Mouse (Mus musculus) intestine, embryonic 16.5 days (tissue): ENCODE measurements around the gene Pi16. TPM values are rescaled to one million over a fixed set of nuclear protein-coding genes. Genes with fewer than 3 reads are reported as not detected.
"Not testable (repeated sequence)": the region's sequence is repeated elsewhere in the genome, so short reads cannot be mapped to it uniquely, and the experiment has no call there.

ENCODE experiments used
- ATAC-seq: fragments of 200-750 bp; cut with Nextera tagmentation; 2 replicates; pipeline ENCODE4 v1.8.0; 2017; ENCODE audit warnings: moderate TSS enrichment, moderate library complexity
- H3K27ac ChIP-seq: fragments of 300-500 bp; sonication (generic); 2 replicates; pipeline ENCODE4 v1.5.1; 2014; ENCODE audit warnings: mild to moderate bottlenecking, low read length
- H3K27me3 ChIP-seq: fragments of 300-500 bp; sonication (generic); replicated peaks from 2 replicates; pipeline ENCODE4 v1.6.1; 2014; ENCODE audit warnings: low read length, control low read depth, mixed read lengths; ENCODE audit not compliant: control insufficient read depth, insufficient read depth
- H3K36me3 ChIP-seq: fragments of 300-500 bp; sonication (generic); 2 replicates; pipeline ENCODE4 v1.6.1; 2014; ENCODE audit warnings: low read length, control low read depth; ENCODE audit not compliant: control insufficient read depth, insufficient read depth
- H3K4me1 ChIP-seq: fragments of 300-500 bp; sonication (generic); 2 replicates; pipeline ENCODE4 v1.6.1; 2014; ENCODE audit warnings: low read length, control low read depth, mixed read lengths; ENCODE audit not compliant: control insufficient read depth, insufficient read depth
- H3K4me2 ChIP-seq: fragments of 300-500 bp; sonication (generic); 2 replicates; pipeline ENCODE4 v1.6.1; 2014; ENCODE audit warnings: low read depth, low read length, control low read depth
- H3K4me3 ChIP-seq: fragments of 300-500 bp; sonication (generic); 2 replicates; pipeline ENCODE4 v1.5.1; 2014; ENCODE audit warnings: mild to moderate bottlenecking, low read length
- H3K9ac ChIP-seq: fragments of 300-500 bp; sonication (generic); 2 replicates; pipeline ENCODE4 v1.6.1; 2014; ENCODE audit warnings: low read depth, low read length
- H3K9me3 ChIP-seq: fragments of 300-500 bp; sonication (generic); 2 replicates; pipeline ENCODE4 v1.6.1; 2016; ENCODE audit warnings: low read length, control low read depth; ENCODE audit not compliant: control insufficient read depth
- whole genome bisulfite sequencing: fragments of 180-500 bp; shearing (Covaris S2); extraction: QIAGEN DNeasy Blood & Tissue Kit; methylation state at CpG from one replicate; pipeline ENCODE4 v1.1.7; 2014; 5-methylcytosine and 5-hydroxymethylcytosine counted together
- polyA plus RNA-seq: library from polyadenylated mRNA; unstranded; fragments of >200 nt; fragmentation: Nextera tagmentation; extraction: Ambion mirVana; gene quantifications from 2 replicates; pipeline ENCODE4 v1.2.1, GENCODE M21; 2015

The Pi16 gene
- polyA plus RNA-seq, 1 experiment from 2014 or later: 0.88 TPM

GRCm38 (mm10) chr17:29346496-29347125 lies 29.1 kb downstream of the Pi16 start:
- WGBS: 4% methylated on average over 11 of the region's 11 CpGs
- Histone ChIP-seq H3K4me2 (peak overlapping the region; percentile 75), H3K4me1 (peaks cover 29% of the 10 kb centered on the region), H3K27ac (peak overlapping the region; percentile 97), H3K36me3 (no peaks in the 10 kb centered on the region), H3K4me3 (peak overlapping the region; percentile 90), H3K27me3 (no peaks in the 10 kb centered on the region), H3K9ac (peak overlapping the region; percentile 90), H3K9me3 (no peaks in the 10 kb centered on the region)
- ATAC-seq: no peak

- peak; percentile 49 for ATAC-seq
- peak overlapping the region; percentile 75 for H3K4me2 ChIP-seq
- WGBS: under 1% methylated on average over 45 of the region's 45 CpGs
- H3K9me3 ChIP-seq: no peaks in the 10 kb centered on the region
- no peaks in the 10 kb centered on the region for H3K27me3 ChIP-seq
- peak overlapping the region; percentile 90 for H3K4me3 ChIP-seq
- H3K9ac ChIP-seq: peak overlapping the region; percentile 90
- no peaks in the 10 kb centered on the region for H3K36me3 ChIP-seq
- H3K27ac ChIP-seq: peak overlapping the region; percentile 97
- H3K4me1 ChIP-seq: peaks cover 24% of the 10 kb centered on the region
Measured at GRCm38 (mm10) chr17:29347126-29347644, 29.7 kb downstream of the Pi16 start.

GRCm38 (mm10) chr17:29347645-29348256 lies 30.3 kb downstream of the Pi16 start, which contains the start of gene Mtch1:
Gene Mtch1 (minus strand): TSS chr17:29347934.
- Histone ChIP-seq H3K27me3 (no peaks in the 10 kb centered on the region), H3K4me3 (peak within 1 kb of the TSS; percentile 90), H3K4me1 (peaks cover 18% of the 10 kb centered on the region), H3K9ac (peak within 1 kb of the TSS; percentile 90), H3K9me3 (no peaks in the 10 kb centered on the region), H3K36me3 (no peaks in the 10 kb centered on the region), H3K27ac (peak within 1 kb of the TSS; percentile 97), H3K4me2 (peak within 1 kb of the TSS; percentile 75)
- WGBS: under 1% methylated on average over 51 of the region's 53 CpGs
- peak; percentile 97 for ATAC-seq

GRCm38 (mm10) chr17:29348996-29349395 lies 31.5 kb downstream of the Pi16 start:
- Histone ChIP-seq H3K4me1 (peaks cover 15% of the 10 kb centered on the region; the same call in 1 of the 2 replicates), H3K27ac (no peak overlapping the region), H3K4me2 (no peak overlapping the region), H3K9ac (no peak overlapping the region), H3K9me3 (no peaks in the 10 kb centered on the region), H3K4me3 (no peak overlapping the region), H3K36me3 (no peaks in the 10 kb centered on the region), H3K27me3 (no peaks in the 10 kb centered on the region)
- ATAC-seq: no peak
- WGBS: 61% methylated on average over 2 of the region's 2 CpGs

GRCm38 (mm10) chr17:29351056-29351455 lies 33.6 kb downstream of the Pi16 start:
- H3K36me3 ChIP-seq, H3K9ac ChIP-seq, H3K27me3 ChIP-seq, H3K27ac ChIP-seq, H3K9me3 ChIP-seq, H3K4me3 ChIP-seq, H3K4me2 ChIP-seq, ATAC-seq: not testable (repeated sequence)
- H3K4me1 ChIP-seq: peaks cover 24% of the 10 kb centered on the region
- 78% methylated on average over 5 of the region's 5 CpGs for WGBS

- Histone ChIP-seq H3K9me3 (no peaks in the 10 kb centered on the region), H3K36me3 (no peaks in the 10 kb centered on the region), H3K4me3 (no peak overlapping the region), H3K4me2 (no peak overlapping the region), H3K9ac (peak overlapping the region; percentile 58; the same call in 1 of the 2 replicates), H3K4me1 (peaks cover 13% of the 10 kb centered on the region), H3K27me3 (no peaks in the 10 kb centered on the region), H3K27ac (peak overlapping the region; percentile 68)
- ATAC-seq: peak; percentile 30
- 38% methylated on average over 5 of the region's 5 CpGs for WGBS
Measured at GRCm38 (mm10) chr17:29355461-29355840, 38.0 kb downstream of the Pi16 start.

- Histone ChIP-seq H3K27ac (peak overlapping the region; percentile 68), H3K4me3 (peak overlapping the region; percentile 35; the same call in 1 of the 2 replicates), H3K36me3 (no peaks in the 10 kb centered on the region), H3K9me3 (no peaks in the 10 kb centered on the region), H3K27me3 (no peaks in the 10 kb centered on the region), H3K4me1 (peaks cover 17% of the 10 kb centered on the region), H3K4me2 (peak overlapping the region; percentile 47), H3K9ac (peak overlapping the region; percentile 58)
- 17% methylated on average over 17 of the region's 17 CpGs for WGBS
- peak; percentile 63 for ATAC-seq
Measured at GRCm38 (mm10) chr17:29355841-29356478, 38.5 kb downstream of the Pi16 start.

GRCm38 (mm10) chr17:29356479-29356856 lies 39.0 kb downstream of the Pi16 start:
- Histone ChIP-seq H3K4me2 (peak overlapping the region; percentile 47), H3K4me3 (peak overlapping the region; percentile 35), H3K27me3 (no peaks in the 10 kb centered on the region), H3K9ac (peak overlapping the region; percentile 58), H3K9me3 (no peaks in the 10 kb centered on the region), H3K27ac (peak overlapping the region; percentile 68), H3K4me1 (peaks cover 19% of the 10 kb centered on the region), H3K36me3 (no peaks in the 10 kb centered on the region)
- peak; percentile 90 for ATAC-seq
- 1% methylated on average over 11 of the region's 11 CpGs for WGBS

GRCm38 (mm10) chr17:29356882-29357281 lies 39.4 kb downstream of the Pi16 start:
- WGBS: 13% methylated on average over 9 of the region's 9 CpGs
- Histone ChIP-seq H3K9ac (peak overlapping the region; percentile 58), H3K4me1 (peaks cover 19% of the 10 kb centered on the region), H3K27ac (peak overlapping the region; percentile 33; the same call in 1 of the 2 replicates), H3K9me3 (no peaks in the 10 kb centered on the region), H3K27me3 (no peaks in the 10 kb centered on the region), H3K36me3 (no peaks in the 10 kb centered on the region), H3K4me3 (peak overlapping the region; percentile 35), H3K4me2 (peak overlapping the region; percentile 47)
- ATAC-seq: no peak; the same call in 1 of the 2 replicates
